Mouse (Mus musculus): ENCODE data around the gene Gm10135. TPM values are rescaled to one million over a fixed set of nuclear protein-coding genes. Genes with fewer than 3 reads are reported as not detected.

Gm10135 gene
- polyA plus RNA-seq, 1 experiment from 2014 or later: not detected

DNA sequence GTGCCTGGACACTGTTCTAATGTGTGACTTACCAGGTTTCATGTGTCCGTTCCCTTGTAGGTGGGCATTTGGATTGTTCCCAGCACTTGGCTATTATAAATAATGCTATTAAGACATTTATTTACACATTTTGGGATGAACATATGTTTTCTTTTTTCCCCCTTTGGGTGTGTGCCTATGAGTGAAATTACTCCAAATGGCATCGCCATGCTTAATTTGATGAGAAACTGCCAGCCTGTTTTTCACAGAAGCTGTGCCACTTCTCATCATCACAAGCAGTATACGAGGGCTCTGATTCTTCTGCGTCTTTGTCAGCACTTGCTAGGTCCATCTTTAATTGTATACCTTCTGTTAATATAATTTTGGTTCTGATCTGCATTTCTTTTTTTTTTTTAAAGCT is 54.1 kb downstream of the Gm10135 start:
- WGBS: 87% methylated on average over 4 of the region's 4 CpGs
- Histone ChIP-seq H3K4me2 (replicated peaks) (no peak overlapping the region), H3K4me1 (peaks cover 17% of the 10 kb centered on the region), H3K4me3 (no peak overlapping the region), H3K27ac (no peak overlapping the region), H3K27me3 (no peaks in the 10 kb centered on the region), H3K9me3 (no peaks in the 10 kb centered on the region), H3K36me3 (no peaks in the 10 kb centered on the region), H3K9ac (no peak overlapping the region)
- no peak for ATAC-seq (ENCODE audit: insufficient number of reproducible peaks, insufficient read depth, low FRiP score, low TSS enrichment)

DNA sequence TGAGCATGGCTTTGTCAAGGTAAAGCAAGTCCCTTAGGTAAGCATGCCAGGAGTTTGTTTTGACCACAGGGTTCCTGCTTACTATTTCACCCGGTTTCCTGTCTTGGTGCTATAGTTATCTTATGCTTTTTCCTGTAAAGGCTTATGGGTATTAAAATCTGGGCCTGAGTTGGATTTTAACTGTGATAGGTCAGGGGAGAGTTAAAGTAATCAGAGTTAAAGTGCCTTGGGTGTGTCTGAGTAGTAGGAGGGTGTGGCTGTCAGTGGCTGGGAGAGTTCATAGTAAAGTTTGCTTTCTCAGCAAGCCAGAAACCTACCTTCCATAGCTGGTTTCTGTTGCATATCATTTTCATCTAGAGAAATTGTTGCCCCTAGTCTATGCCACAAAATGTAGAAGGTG is 57.7 kb downstream of the Gm10135 start:
- Histone ChIP-seq H3K9ac (no peak overlapping the region), H3K4me2 (replicated peaks) (peak overlapping the region; percentile 60), H3K27me3 (no peaks in the 10 kb centered on the region), H3K36me3 (no peaks in the 10 kb centered on the region), H3K9me3 (no peaks in the 10 kb centered on the region), H3K4me3 (no peak overlapping the region), H3K27ac (no peak overlapping the region), H3K4me1 (peaks cover 25% of the 10 kb centered on the region)
- 60% methylated on average over 1 of the region's 1 CpGs for WGBS
- ATAC-seq (ENCODE audit: insufficient number of reproducible peaks, insufficient read depth, low FRiP score, low TSS enrichment): no peak

- Histone ChIP-seq H3K4me2 (replicated peaks) (peak overlapping the region; percentile 60), H3K36me3 (no peaks in the 10 kb centered on the region), H3K9me3 (no peaks in the 10 kb centered on the region), H3K9ac (peak overlapping the region; percentile 99), H3K27me3 (no peaks in the 10 kb centered on the region), H3K27ac (no peak overlapping the region), H3K4me1 (peaks cover 25% of the 10 kb centered on the region), H3K4me3 (peak overlapping the region; percentile 97)
- WGBS: 51% methylated on average over 4 of the region's 4 CpGs
- ATAC-seq (ENCODE audit: insufficient number of reproducible peaks, insufficient read depth, low FRiP score, low TSS enrichment): no peak
Observed at GRCm38 (mm10) chr5:72916048-72916447, 58.5 kb downstream of the Gm10135 start.

Other genes starting within 250 kb of the Gm10135 start
- 0.12 TPM in 1 of 2 replicates, not detected in the other for gene Txk, start 221.9 kb downstream of the Gm10135 start, polyA plus RNA-seq (2016; fragmentation: Nextera tagmentation; extraction: Ambion mirVana)
- gene Tec, start 106.2 kb downstream of the Gm10135 start, polyA plus RNA-seq (2016; fragmentation: Nextera tagmentation; extraction: Ambion mirVana): 3.3 and 5.2 TPM in 2 replicates
- 24.3 and 25.6 TPM in 2 replicates for gene Slain2, start 60.4 kb downstream of the Gm10135 start, polyA plus RNA-seq (2016; fragmentation: Nextera tagmentation; extraction: Ambion mirVana)
- gene Slc10a4, start 32.2 kb upstream of the Gm10135 start, polyA plus RNA-seq (2016; fragmentation: Nextera tagmentation; extraction: Ambion mirVana): 1.2 and 2.5 TPM in 2 replicates